Mouse (Mus musculus): ENCODE measurements around the gene Pask.
"Not testable (repeated sequence)": the region's sequence is repeated elsewhere in the genome, so short reads cannot be mapped to it uniquely, and the experiment has no call there.

Gene Pask

DNA sequence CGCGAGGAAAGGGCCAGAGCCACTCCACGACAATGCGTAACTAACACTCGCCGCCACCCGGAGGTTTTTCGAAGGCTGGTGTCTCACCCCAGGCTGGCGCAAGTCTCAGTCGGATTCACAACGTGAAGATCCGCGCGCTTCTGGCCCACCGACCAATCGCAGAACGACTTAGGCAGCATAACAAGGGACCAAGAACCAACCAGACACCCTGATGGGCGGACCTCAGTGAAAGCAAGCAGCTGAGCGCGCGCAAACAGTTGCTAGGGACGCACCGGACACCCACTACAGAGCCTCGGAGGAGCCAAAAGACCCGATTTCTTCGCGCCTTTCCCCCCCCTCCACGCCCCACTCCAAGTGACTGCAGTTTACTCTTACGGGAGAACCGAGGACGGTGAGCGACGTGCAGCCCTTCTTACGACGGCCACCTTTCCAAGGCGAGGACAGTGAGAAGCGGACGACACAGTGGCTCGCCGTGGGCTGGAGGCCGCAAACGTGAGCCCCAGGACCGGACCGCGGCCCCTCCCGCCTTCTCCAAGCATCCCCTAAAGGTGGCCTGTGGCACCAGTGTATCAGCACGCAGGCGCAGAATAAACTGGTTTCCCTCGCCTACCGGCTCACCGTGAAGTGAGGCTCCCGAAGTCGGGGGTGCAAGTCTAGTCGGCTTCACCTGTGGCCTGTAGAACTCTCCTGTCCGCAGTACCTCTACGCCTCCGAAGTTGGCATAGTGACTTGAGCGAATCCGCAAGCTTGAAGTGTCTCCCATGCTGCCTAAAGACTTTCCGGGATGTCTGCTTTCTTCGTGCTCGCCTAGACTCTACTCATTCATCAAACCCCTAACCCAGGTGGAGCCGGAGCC, at the start of gene Pask, which contains the start of gene Ppp1r7:
Gene Pask, minus strand, starts transcription at position 835 of the 856 bp plus-strand sequence.
Gene Ppp1r7, plus strand, starts transcription at position 207 of the 856 bp plus-strand sequence.
- peak; percentile 98 for DNase-seq (ENCODE audit: low spot score)

DNA sequence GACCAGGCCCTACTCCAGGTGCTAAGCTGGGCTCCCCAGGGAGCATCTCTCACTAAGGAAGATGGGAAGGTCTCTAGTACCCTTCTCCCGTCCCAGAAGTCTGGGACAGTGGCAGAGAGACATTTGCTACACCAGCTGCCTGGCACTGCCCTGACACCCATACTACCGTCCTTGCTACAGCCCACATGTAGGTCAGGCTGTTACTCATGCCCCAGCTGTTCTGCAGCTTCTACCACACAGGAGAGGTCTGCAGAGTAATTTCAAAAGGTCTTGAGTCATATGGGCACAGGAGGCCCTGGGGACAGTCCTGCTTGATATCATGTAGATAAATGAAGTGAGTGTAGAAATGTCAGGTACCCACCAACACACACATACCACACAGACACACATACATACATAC, 45.6 kb upstream of the Pask start:
- DNase-seq (ENCODE audit: low spot score) = no peak

DNA sequence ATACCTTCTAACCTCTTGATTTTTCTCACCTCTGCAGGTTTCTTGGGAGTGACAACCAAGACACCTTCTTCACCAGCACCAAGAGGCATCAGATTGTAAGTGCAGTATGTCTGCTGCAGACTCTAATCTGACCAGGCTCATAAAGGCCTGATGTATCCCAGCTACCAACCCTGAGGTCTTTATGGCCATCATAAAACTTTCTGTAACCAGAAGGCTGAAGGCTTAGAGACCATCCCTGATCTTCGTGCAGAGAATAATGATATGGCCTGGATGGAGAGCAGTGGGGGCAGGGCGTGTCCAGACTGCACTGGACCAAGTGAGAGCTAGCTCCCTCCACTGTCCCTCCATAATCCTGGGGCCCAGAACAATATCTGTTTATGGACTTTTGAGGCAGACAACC, 43.9 kb upstream of the Pask start:
- DNase-seq (ENCODE audit: low spot score) = no peak

DNA sequence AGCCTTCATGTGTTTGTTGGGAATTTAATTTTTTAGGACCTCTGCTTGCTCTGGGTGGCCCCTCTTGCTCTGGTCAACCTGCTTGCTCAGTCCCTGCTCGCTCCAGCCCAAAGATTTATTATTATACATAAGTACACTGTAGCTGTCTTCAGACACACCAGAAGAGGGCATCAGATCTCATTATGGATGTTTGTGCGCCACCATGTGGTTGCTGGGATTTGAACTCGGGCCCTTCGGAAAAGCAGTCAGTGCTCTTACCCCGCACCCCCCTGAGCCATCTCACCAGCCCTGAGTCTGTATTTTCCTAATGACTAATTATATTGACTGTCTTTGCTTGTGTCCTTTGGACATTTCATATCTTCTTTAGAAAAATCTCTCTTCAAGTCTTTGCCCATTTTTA, 35.8 kb upstream of the Pask start:
- no peak for DNase-seq (ENCODE audit: low spot score)

GRCm38 (mm10) chr1:93377307-93377706, 34.0 kb upstream of the Pask start:
- no peak for DNase-seq (ENCODE audit: low spot score)

- no peak for DNase-seq (ENCODE audit: low spot score)
Observed at GRCm38 (mm10) chr1:93373665-93374064, 30.4 kb upstream of the Pask start, which contains the start of gene Ano7. Gene Ano7 (plus strand): TSS chr1:93373930.

DNA sequence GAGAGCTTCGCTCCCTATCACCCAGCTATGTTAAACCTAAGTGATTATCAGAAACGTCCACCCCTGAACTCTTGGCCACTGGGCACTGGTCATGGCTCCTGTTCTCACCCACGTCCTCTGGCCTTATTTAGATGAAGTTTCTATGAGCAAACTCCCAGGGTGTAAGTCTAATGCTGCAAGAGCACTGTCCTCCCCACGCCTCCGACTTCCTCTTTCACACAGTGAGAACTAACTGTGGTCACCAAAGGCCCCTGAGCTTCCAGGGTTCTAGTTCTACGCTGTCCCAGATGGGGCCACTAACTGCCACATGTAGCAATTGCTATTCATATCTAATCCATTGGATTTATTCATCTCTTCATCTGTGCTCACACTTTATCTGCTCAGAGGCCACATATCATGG, 22.4 kb upstream of the Pask start:
- no peak for DNase-seq (ENCODE audit: low spot score)

GRCm38 (mm10) chr1:93362661-93363060, 19.4 kb upstream of the Pask start:
- no peak for DNase-seq (ENCODE audit: low spot score)

- no peak for DNase-seq (ENCODE audit: low spot score)
Observed at GRCm38 (mm10) chr1:93352724-93353123, 9.4 kb upstream of the Pask start.

- no peak for DNase-seq (ENCODE audit: low spot score)
Observed at GRCm38 (mm10) chr1:93349701-93350100, 6.4 kb upstream of the Pask start.

DNA sequence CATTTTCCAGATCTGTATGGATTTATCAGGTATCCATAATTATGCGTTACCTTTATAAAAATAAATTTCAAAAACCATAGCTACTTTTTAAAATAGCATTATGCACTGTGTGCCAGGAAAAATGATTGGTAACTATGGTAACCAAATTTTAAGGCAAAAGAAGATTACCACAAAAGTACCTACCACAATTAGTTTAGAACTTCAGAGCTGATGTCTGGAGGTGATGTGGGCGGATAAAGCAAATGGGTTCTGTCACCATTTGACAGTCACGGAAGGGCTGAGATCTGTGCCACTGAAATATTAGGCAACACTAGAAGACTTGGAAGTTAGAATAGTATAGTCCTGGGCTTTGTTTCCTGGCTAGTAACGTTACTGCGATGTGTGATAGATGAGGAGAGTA, 3.9 kb upstream of the Pask start:
- no peak for DNase-seq (ENCODE audit: low spot score)

- DNase-seq (ENCODE audit: low spot score) = peak; percentile 98
Observed at GRCm38 (mm10) chr1:93343504-93344047, 294 bp upstream of the Pask start.

DNA sequence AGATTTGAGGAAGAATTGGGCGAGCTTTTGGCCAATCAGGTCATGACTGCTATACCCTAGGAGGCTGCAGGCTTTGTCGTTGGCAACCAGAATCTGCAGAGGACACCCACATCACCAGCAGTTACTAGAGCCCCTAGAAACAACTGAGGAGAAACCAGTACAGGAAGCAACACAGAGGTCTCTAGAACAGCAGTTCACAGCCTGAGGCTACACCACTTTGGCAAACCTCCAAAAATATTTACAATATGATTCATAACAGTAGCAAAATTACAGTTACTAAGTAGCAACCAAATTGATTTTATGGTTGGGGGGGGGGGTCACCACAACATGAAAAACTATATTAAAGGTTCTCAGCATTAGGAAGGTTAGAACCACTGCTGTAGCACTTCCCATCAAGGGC, 8.7 kb downstream of the Pask start:
- DNase-seq (ENCODE audit: low spot score) = no peak

DNA sequence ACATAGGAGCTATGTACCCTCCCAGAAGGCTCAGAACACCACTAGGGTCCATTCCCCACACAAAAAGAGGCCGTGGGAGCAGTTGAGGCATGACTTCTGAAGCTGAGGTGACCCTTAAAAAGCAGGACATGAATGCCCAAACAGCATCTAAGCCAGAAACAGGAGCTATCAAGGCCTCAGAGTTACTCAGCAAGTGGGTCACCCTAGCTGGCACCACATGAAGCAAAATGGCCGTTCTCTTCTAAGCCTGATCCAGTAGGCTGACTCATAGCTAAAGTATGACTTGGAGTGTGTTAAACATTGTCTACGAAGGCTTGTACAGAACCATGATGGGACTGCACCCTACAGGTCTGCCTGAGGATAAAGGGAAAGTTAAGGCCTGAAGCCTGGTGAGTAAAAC, 16.8 kb downstream of the Pask start:
- no peak for DNase-seq (ENCODE audit: low spot score)

DNA sequence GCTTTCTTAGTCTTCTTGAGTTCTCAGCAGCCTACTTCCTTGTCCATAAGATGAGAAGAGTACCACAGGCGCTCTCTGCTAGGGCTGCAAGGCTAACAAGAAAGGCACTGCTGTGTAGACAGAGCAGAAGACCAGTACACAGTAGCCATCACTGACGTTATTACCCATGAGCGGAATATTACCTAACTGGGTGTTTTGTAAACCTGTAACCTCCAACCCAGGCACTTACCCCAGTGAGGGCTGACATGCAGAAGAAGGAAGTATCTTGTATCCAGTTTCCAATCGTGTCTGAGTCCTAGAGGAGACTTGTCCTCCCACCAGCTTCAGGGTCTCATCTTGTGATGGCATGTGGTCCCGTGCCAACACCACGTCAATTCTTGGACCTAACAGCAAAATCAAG, 19.3 kb downstream of the Pask start:
- DNase-seq (ENCODE audit: low spot score) = no peak

DNA sequence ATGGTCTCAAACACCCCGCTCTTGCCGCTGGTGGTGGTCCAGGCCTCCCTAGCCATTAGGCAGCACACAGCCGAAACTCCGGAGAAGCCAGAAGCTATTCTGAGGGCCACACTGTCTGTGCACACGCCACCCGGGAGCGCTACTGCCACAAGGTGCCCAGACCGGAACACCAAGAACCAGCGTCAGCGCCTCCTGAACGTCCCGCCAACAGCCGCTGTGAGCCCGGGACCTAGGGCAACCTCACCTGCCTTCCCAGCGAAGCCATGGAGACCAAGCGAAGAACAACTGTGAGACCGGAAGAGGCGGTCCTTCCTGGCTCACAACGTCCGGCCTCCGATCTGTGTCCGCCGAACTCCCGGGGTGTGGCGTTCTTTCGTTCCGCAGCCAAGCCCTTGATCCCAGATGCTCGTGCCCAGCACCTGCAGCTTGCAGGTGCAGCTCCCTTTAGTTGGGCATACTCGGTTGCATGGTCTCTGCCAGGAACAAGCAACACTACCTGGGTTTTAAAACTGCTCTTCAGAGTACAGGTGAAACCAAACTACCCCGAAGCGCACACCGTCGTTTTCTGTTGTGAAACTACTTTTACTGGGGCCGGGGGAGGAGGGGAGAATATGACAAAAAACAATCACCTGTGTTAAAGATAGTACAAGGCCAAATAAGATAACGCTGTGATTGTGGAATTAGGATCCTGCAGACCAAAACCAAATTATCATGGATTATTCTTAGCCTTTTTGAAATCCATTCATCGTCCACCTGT, 37.5 kb downstream of the Pask start, which contains the start of gene Mterf4:
Gene Mterf4, minus strand, starts transcription at position 335 of the 757 bp plus-strand sequence.
- peak; percentile 91 for DNase-seq (ENCODE audit: low spot score)

DNA sequence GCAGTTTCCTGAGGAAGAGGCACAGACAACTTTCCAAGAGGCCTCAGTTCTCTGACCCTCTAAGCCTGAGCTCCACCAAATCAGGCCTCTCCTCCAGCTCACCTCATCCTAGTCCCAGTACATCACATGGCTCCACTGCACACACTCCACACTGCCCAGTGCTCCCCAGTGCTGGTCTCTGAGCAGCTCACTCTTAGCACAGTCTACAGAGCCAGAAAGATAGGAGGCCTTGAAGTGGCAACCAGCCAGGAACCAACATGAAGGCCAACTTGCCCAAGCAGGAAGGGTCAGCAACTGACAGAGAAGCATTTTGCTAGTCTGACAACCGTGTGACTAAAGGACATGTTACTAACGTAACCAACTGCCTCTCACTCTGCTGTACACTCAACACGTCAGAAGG, 42.7 kb downstream of the Pask start:
- DNase-seq (ENCODE audit: low spot score) = no peak

GRCm38 (mm10) chr1:93299791-93300190, 43.5 kb downstream of the Pask start:
- DNase-seq (ENCODE audit: low spot score) = no peak

- not testable (repeated sequence) for DNase-seq (ENCODE audit: low spot score)
Observed at GRCm38 (mm10) chr1:93294491-93294890, 48.8 kb downstream of the Pask start.

DNA sequence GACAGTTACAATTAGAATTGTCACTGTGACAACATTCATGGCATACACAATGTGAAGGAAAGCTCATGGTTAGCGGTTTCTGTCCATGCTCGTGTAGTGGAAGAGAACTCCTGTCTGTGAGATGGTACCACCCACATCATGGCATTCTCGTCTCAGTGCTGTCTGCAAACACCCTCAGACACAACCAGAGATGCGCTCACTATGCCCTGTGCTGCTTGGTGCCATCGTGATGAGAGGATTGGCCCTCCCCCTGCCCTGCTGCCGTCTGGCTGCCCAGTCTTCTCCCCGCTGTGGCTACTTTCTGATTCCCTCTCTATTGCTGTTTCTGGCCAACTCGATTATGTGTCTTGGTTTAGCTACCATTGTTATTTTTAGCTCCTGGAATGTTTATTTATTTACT, 51.3 kb downstream of the Pask start:
- no peak for DNase-seq (ENCODE audit: low spot score)

- DNase-seq (ENCODE audit: low spot score) = no peak
Observed at GRCm38 (mm10) chr1:93291591-93291990, 51.7 kb downstream of the Pask start.

- DNase-seq (ENCODE audit: low spot score) = no peak
Observed at GRCm38 (mm10) chr1:93290956-93291355, 52.3 kb downstream of the Pask start.

Measured in embryo, embryonic 10.5 days (tissue).